Mouse (Mus musculus) layer of hippocampus, adult 9-10 months (tissue): ENCODE measurements around the gene Ttc30a2.
"Not testable (repeated sequence)": the region's sequence is repeated elsewhere in the genome, so short reads cannot be mapped to it uniquely, and the experiment has no call there.

ENCODE experiments used
- DNase-seq: peaks from one replicate; pipeline ENCODE4 v3.0.0; 2022; ENCODE audit warnings: low spot score

Ttc30a2 gene

DNA sequence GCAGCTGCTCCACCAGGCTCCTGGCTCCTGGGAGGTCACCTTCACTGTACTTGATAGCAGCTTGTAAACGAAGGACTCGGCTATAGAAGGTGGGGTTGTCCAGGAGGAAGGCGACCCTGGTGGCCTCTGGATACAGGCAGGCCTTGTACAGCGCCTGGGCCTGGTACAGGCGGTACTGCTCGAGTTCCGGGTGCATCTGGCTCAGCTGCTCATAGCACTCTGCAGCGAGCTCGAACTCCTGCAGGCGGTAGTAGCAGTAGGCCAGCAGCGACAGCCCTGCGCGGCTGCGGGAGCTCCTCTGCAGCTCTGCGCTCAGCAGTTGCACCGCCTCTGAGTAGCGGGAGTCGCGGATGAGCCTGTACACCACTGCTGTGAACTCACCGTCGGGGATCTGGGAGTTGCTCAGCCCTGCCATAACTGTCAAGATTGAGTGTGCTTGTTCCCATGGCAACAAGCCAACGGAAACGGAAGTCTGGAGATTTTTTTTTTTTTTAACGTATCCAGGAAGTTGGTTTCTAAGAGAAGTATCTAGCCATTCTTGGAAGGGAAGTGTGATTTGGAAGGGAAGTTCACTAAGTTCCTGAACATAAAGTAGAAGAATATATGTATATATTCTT, at the start of gene Ttc30a2:
TSS of gene Ttc30a2 (minus strand) at position 419 of the 617 bp plus-strand sequence.
- DNase-seq, result not testable (repeated sequence)

DNA sequence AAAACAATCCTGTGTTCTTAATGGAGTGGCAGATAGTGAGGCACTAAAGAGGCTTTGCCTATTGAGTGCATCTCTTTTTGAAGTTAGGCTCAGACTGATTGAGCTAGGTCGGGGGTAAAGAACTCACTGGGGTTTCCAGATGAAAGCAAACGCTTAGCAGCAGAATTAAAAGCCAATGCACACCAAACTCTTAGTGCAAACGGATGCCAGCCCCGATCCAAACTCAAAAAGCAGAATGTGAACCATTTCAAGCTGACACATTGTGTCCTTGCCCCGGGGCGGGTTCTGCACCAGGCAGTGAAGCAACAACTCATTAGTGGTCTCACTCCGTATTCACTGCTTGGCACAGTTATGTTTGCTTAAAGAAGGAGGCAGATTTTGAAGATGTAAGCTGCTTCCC, 38.9 kb upstream of the Ttc30a2 start:
- DNase-seq, result no peak

DNA sequence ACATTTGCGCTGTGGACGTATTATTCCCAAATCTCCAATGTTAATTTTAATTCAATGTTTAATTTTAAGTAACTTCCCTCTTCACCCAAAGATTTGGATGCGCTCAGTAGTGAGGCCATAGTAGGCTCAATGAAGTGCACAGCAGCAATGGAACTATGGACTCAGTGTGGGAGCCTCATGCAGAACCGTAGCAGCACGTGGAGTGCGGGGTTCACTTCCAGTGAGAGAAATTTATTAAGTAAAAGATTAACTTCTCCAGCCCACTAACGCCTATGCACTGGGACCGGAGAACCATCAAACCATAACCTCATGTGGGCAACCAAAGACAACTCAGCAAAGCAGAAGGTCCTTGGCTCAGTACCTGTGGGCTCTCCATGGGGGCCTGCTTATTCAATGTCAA, 38.2 kb upstream of the Ttc30a2 start:
- no peak for DNase-seq

DNA sequence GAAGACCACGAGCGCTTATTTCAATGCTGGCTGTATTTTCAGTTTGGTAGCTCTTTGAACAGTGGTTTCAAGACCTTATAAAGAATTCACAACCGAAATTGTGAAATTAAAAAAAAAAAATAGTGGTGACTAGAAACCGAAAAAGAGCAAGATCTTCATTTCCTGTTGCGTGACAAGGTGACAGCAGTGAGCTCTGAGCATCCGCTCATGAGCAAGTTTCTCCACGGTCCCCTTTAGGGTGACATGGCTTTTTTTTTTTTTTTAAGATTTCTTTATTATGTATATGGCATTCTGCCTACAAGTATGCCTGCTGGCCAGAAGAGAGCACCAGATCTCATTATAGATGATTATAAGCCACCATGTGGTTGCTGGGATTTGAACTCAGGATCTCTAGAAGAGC, 37.5 kb upstream of the Ttc30a2 start:
- DNase-seq, result no peak

DNA sequence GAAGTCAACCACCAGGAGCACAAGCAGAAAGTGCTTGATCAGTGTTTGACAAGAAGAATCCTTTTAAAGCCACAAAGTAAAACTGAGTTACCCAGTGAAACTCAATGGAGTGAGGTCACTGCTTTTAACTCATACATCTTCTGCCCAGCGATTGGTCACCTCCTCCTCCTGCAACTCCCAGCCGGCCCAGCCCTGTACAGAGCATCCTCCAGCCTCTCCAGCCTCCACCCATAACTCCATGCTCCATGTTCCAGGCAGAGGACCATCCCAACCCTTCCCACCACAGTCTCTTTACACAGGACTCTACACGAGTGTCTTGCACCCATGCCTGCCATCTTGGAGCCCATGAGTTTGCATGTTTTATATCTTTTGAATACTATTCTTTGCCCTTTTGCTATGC, 36.7 kb upstream of the Ttc30a2 start:
- no peak for DNase-seq

DNA sequence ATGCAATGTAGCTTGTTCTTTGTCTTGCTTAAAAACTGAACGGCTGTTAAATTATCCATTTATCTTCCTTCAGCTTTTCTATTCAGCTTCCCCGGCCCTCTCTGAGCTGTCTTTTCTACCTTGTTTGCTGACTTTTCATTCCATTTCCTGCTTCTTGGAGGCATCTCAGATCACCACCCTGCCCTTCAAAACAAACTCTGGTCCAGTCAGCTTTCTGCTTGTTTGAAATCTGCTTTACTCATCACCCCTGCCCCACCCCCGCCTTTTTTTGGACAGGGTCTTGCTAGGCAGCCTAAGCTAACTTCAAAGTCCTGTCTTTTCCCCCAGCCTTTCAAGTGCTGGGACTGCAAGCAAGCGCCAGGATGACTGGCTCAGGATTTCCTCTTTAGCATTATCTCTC, 28.2 kb upstream of the Ttc30a2 start:
- no peak for DNase-seq

DNA sequence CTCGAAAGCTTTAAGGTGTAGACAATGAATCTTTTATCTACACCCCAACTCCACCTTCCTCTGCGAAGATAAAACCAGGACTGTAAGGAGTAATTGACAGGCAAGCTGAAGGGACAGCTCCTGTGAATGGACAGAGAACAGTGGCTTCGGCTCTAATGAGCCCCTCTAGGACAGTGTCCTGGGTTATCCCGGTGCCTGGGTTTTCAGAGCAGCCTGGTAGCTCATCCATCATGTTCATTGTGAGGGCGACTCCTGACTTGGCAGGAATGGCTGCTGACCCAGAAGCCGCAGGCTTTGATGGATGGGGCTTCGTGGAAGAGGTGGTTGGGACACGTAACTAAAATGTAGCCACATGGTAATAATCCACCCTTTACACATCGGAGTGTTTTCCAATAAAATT, 24.9 kb upstream of the Ttc30a2 start:
- DNase-seq, result no peak

DNA sequence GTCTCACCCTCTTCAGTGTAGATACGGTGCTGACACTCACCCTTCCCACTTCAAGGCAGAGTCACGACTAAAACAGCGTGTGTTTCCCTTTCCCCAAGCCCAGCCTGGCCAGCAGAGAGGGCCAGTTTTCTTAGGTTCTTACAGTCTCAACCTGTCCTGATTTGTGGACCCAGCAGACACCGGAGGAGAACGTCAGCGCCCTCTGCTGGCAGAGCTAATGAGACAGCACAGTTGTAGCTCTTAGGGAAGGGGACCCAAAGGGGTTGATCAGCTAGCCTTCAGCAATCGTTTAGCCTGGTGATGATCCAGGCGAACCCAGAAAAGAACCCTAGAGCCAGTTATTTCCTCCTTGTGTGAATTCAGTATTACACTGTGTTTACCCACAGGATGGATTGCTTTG, 23.4 kb upstream of the Ttc30a2 start:
- no peak for DNase-seq

DNA sequence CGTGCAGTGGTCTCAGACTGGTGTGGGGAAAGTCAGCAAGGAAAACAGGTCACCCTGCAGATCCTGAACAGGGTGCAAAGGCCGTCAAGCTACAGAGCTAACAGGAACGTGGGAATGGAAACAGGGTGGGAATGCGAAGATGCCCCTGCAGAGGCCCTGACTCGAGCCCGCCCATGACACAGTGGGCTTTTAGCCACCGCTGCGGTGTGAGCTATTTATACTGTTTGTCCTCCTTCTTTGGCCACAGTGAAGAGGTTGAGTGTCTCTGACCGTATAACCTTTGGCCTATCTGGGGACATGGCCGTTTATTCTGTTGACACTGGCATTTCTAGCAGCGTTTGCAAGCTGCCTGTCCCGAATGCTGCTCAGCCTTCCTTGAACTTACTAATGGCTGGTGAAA, 21.7 kb upstream of the Ttc30a2 start:
- DNase-seq, result no peak

DNA sequence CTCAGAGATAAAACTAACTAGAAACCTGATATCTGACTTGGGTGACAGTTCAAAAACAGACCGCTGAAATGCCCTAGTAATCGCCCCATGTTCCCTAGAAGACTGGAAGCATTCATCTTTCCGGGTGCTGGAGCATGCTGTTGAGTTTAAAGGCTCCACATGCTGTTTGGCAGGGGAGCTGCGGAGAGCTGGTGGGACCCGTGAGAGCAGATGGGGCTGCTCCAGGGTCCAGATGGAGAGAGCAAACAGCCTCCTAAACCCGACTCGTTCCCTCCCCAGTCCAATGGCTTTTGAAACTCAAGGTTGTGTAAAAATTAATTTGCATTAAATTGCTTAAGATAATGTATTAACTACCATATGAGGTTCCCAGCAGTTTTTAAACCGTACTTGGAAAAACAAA, 20.7 kb upstream of the Ttc30a2 start:
- no peak for DNase-seq

DNA sequence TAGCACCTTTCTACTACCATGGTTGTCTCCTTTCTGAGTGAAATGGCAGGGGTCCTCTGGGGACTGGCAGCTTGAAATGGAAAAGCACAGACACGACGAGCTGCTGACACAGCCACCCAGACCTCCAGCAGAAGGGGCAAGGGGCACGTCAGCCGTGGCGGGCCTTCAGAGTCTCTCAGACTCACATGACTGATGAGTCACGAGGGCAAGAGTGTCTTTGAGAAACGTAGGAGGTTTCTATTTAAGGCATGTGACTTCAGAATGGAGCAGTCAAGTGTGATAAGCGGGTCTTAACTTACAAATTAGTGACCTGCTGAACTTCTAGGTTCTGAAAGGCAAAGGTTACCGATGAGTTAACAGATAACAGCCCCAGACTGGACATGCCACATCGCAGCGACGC, 19.8 kb upstream of the Ttc30a2 start:
- DNase-seq, result no peak

DNA sequence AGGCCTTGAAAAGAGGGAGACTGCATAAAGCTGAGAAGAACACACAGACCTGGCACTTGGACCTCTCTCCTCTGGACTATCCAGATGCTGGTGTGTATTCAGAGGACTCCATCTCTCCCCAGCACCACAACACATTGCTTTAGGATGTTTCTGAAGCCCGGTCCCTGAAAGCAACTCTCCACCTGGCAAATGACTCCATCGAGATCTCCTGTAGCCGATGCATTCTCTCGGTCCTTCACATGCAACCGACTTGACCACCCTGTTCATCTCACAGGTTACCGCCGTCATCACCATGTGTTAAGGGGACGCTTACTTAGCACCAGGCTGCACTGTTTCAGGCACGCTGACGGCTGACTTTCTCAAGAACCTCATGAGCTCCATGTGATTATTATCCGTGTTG, 16.9 kb upstream of the Ttc30a2 start:
- no peak for DNase-seq

DNA sequence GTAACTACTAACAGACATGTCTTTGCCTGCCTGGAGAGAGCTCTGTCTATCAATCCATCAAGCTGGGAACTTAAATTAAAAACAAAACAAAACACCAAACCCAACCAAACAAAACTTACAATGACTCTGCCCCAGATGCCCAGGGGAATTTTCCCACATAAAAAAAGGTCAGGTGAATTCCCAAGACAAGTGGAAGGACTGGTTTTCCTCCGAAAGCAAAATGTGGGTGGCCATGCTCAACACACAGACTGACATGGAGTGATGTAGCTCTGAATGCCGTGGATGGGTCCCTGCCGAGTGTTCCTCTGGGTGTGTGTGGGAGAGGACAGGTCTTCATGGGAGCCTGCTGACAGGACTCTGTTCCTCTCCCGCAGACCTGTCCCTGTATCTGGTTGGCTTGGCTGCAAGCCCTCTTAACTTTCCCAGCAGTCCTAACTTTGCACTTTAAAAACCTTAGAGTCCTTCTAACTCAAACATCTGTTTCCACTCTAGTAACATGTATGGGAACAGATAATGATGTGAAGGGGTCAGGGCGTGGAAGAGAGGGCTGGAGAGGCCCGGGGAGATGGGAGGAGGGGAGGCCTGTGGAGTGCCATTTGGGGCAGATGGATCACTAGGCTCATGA, 13.7 kb upstream of the Ttc30a2 start:
- no peak for DNase-seq

DNA sequence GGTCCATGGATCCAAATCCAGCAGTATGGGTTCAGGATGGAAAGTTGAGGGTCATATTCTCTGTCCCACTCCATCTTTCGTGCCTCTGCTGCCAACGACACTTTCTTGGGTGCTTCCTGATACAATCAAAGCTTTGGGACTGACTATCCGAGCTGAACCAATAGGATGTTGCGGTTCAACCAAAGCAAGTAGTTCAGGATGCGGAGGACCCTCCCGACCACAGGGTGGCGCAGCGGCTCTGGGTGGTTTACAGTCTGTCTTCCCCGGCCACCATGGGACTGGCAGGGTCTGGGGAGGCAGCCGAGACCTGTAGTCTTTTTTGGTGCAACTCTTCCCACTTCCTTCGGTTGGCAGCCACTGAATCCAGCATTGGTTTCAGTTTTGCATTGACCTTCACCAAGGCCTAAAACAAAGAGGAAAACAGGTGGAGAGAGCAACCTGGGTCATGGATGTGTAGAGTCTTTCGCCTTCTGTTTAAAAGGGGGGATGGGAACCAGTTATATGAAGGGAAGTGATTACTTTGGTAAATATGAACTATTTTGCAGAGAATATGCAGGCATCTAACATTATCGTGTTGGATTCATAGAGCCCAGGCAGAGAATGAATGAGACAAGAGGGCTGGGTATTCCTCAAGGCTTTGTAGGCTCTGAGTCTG, 13.0 kb upstream of the Ttc30a2 start:
- DNase-seq, result no peak

DNA sequence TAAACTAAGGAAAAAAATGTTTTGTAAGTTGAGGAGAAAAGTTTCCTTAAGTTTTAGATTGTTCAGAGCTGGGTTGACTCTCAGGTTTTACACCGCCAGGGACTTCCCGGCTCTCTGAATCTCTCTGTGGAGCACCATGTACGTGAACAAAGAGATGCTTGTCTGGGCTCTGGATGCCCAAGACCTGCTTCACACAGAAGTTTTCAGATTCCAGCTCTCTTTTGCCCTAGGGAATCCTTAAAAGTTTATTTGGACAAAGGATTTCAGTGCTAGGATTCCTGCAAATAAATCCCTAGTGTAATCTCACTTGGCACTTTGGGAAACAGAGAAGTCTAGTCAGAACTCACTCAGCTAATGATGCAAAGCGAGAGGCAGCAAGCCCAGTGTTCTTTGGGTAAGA, 11.7 kb upstream of the Ttc30a2 start:
- DNase-seq, result no peak

DNA sequence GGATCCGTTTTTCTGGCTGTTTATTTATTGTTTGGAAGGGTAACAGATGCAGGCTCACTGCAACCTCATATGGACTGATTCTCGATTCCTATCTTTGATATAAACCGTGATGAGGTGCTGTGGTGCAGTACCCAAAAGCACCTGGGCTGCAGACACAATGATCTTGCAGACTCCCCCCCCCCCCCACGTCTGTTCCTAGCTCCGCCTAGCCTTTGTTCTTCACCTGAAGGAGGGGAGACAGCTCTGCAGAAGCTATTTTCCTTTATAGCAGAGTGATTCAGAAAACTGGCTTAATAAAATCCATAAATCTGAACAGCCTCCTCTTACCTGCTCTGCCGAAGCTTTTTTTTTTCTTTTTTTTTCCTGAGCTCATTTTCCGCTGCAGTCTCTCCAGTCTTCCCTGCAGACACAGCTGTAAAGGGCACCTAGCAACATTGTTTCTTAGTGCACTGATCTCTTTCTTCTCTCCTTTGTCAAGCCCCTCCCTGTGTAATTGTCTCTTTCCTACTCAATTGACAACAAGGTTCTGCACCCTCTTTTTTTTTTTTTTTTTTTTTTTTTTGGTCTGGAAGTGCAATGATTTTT, 10.9 kb upstream of the Ttc30a2 start:
- no peak for DNase-seq

DNA sequence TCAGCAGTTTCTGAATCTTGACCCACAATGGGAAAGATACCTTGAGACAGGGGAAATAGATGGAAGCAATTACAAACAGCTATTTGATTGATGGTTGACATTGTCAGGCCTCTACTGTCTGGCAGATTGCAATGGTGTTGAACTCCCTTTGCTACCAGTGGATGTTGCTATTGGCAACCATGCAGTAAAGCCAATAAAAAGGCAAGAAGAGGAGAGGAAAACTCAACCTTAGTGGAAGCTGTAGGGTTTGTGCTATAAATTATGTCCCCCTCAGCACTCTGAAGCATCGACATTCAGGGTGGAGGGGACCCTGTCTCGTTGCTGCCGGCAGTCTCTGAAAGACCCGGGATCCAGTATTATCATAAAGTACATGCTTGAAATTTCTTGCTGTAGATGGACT, 10.4 kb upstream of the Ttc30a2 start:
- DNase-seq, result no peak

DNA sequence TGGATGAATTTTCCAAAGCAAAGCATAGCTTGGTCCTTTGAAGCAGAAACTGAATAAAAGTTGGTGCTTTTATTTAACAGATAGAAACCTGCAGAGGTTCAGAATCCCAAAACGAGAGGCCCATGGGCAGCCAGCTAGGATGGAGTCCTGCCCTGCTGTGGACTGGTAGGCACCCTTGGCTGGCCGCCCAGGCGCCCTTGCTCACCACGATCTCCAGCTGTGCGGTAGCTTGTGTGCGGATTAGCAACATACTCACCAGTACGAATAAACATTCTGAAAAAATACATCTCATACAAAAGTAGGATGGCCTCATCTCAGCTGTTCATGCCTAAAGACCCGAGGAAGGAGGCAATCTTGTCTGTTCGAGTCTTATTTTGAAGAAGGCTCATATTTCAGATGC, 9.8 kb upstream of the Ttc30a2 start:
- no peak for DNase-seq

DNA sequence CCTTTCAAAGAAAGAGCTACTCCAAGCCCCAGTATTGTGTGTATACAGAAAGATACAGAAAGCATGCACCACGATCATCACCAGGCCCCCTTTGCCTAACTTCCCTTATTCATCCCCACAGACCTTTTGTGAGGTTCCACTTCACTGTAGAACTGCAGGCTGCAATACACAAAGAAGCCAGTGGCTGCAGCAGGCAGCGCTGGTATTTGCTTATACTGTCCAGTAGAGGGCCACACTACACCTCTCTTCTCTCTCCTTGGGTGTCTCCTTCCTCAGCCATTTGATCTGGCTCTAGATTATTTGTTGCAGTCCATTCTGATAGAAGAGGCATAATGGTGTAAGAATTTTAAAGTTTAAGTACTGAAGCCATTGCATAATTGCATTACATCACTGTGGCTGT, 7.2 kb upstream of the Ttc30a2 start:
- DNase-seq, result peak; percentile 77

DNA sequence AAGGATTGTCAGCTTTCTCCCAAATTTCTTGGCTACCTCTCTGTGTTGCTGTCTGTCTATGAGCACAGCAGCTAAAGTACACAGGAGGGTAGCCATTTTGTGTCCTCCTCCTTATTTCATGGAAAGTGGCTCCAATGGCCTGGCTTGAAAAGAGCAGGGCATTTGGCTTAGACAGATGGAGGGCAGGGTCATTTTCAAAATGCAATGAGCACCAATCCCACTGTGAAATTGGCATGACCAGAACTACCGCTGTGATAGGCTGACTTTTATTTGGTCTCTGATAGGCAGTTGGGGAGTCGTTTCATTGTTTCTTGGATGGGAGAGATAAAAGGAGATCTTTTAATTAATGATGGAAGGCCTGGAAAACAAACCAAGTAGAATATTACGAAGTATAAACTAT, 5.9 kb upstream of the Ttc30a2 start:
- DNase-seq, result no peak

DNA sequence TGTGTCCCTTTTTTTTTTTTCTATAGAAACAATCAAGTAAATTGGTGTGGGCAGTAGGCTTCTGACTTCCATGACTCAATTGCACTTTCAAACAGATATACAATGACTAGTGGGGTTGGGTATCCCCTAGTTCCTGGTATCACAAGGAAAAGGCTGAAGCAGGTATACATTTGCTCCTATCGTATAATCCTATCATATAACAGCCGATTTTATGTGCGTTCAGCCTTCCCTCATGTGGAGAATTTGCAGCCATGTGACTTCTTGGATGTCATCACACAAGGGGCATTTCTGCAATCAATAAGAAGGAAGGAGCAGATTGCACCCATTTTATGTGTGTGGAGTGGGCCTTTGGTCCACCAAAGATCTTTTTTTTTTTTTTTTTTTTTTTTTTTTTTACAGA, 5.1 kb upstream of the Ttc30a2 start:
- DNase-seq, result no peak

DNA sequence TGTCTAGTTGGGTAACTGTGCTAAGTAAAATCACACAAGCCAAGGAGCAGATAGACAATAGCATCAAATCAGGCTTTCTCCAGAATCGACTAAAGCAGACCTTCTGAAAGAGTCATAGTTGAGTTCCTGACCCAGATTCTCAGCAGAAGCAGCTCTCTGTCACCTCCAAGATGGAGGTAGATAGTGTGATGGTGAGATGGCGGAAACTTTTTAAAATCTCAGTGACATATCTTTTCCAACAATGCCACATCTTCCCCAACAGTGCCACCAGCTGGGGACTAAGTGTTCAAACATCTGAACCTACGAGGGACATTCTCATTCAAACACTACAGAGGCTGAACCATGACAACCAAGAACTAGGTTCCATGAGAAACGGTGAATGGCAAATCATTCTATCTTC, 4.7 kb upstream of the Ttc30a2 start:
- DNase-seq, result no peak

DNA sequence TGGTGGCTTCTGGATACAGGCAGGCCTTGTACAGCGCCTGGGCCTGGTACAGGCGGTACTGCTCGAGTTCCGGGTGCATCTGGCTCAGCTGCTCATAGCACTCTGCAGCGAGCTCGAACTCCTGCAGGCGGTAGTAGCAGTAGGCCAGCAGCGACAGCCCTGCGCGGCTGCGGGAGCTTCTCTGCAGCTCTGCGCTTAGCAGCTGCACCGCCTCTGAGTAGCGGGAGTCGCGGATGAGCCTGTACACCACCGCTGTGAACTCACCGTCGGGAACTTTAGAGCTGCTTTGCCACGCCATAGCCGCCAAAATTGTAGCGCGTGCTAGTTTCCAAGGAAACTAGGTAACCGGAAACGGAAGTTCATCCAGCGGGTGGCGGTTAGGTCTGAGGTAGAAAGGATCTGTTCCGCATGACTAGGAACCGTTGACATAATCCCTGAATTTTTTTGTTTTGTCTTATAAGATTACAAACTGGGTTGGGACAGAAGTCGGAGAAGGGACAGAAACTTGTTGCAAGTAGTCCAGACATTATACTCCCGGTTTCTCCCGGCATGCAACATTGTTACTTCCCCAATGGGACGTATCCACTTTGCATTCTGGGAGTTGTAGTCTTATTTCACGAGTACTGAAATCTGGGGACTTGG, 3.6 kb upstream of the Ttc30a2 start, which contains the start of gene Ttc30a1:
TSS of gene Ttc30a1 (minus strand) at position 528 of the 642 bp plus-strand sequence.
- DNase-seq, result peak; percentile 90
